Mouse (Mus musculus): ENCODE data around the gene Sertad1.
"Not testable (repeated sequence)": the region's sequence is repeated elsewhere in the genome, so short reads cannot be mapped to it uniquely, and the experiment has no call there.

Gene Sertad1

GRCm38 (mm10) chr7:27480927-27481626 lies 5.6 kb upstream of the Sertad1 start:
- Histone ChIP-seq H3K36me3 (ENCODE audit: control insufficient read depth, insufficient read depth, low read length, poor library complexity, severe bottlenecking) (peaks cover 3% of the 10 kb centered on the region; the same call in 1 of the 2 replicates), H3K27me3 (ENCODE audit: control insufficient read depth, insufficient read depth, low read length, poor library complexity, severe bottlenecking) (no peaks in the 10 kb centered on the region)
- no peak for DNase-seq (ENCODE audit: low read depth, low spot score)

GRCm38 (mm10) chr7:27481627-27481969 lies 5.1 kb upstream of the Sertad1 start:
- DNase-seq (ENCODE audit: low read depth, low spot score) = peak; percentile 73
- Histone ChIP-seq H3K36me3 (ENCODE audit: control insufficient read depth, insufficient read depth, low read length, poor library complexity, severe bottlenecking) (no peaks in the 10 kb centered on the region), H3K27me3 (ENCODE audit: control insufficient read depth, insufficient read depth, low read length, poor library complexity, severe bottlenecking) (no peaks in the 10 kb centered on the region)

GRCm38 (mm10) chr7:27483860-27484259 lies 2.9 kb upstream of the Sertad1 start:
- Histone ChIP-seq H3K36me3 (ENCODE audit: control insufficient read depth, insufficient read depth, low read length, poor library complexity, severe bottlenecking) (no peaks in the 10 kb centered on the region), H3K27me3 (ENCODE audit: control insufficient read depth, insufficient read depth, low read length, poor library complexity, severe bottlenecking) (no peaks in the 10 kb centered on the region)
- DNase-seq (ENCODE audit: low read depth, low spot score) = no peak

- Histone ChIP-seq H3K36me3 (ENCODE audit: control insufficient read depth, insufficient read depth, low read length, poor library complexity, severe bottlenecking) (peaks cover 4% of the 10 kb centered on the region; the same call in 1 of the 2 replicates), H3K27me3 (ENCODE audit: control insufficient read depth, insufficient read depth, low read length, poor library complexity, severe bottlenecking) (no peaks in the 10 kb centered on the region)
- no peak for DNase-seq (ENCODE audit: low read depth, low spot score)
Measured at GRCm38 (mm10) chr7:27486102-27486769, 474 bp upstream of the Sertad1 start.

GRCm38 (mm10) chr7:27487740-27488268 lies 1.1 kb downstream of the Sertad1 start:
- DNase-seq (ENCODE audit: low read depth, low spot score) = peak; percentile 51
- Histone ChIP-seq H3K36me3 (ENCODE audit: control insufficient read depth, insufficient read depth, low read length, poor library complexity, severe bottlenecking) (peaks cover 4% of the 10 kb centered on the region; the same call in 1 of the 2 replicates), H3K27me3 (ENCODE audit: control insufficient read depth, insufficient read depth, low read length, poor library complexity, severe bottlenecking) (no peaks in the 10 kb centered on the region)

- H3K36me3 ChIP-seq (ENCODE audit: control insufficient read depth, insufficient read depth, low read length, poor library complexity, severe bottlenecking) = peaks cover 4% of the 10 kb centered on the region; the same call in 1 of the 2 replicates
- H3K27me3 ChIP-seq (ENCODE audit: control insufficient read depth, insufficient read depth, low read length, poor library complexity, severe bottlenecking) = no peaks in the 10 kb centered on the region
- no peak for DNase-seq (ENCODE audit: low read depth, low spot score)
Measured at GRCm38 (mm10) chr7:27489270-27489869, 2.7 kb downstream of the Sertad1 start.

- no peaks in the 10 kb centered on the region for H3K27me3 ChIP-seq (ENCODE audit: control insufficient read depth, insufficient read depth, low read length, poor library complexity, severe bottlenecking)
- peaks cover 4% of the 10 kb centered on the region; the same call in 1 of the 2 replicates for H3K36me3 ChIP-seq (ENCODE audit: control insufficient read depth, insufficient read depth, low read length, poor library complexity, severe bottlenecking)
- DNase-seq (ENCODE audit: low read depth, low spot score) = no peak
Measured at GRCm38 (mm10) chr7:27490227-27490542, 3.5 kb downstream of the Sertad1 start.

GRCm38 (mm10) chr7:27490543-27491329 lies 4.0 kb downstream of the Sertad1 start:
- Histone ChIP-seq H3K27me3 (ENCODE audit: control insufficient read depth, insufficient read depth, low read length, poor library complexity, severe bottlenecking) (no peaks in the 10 kb centered on the region), H3K36me3 (ENCODE audit: control insufficient read depth, insufficient read depth, low read length, poor library complexity, severe bottlenecking) (peaks cover 4% of the 10 kb centered on the region; the same call in 1 of the 2 replicates)
- peak; percentile 89 for DNase-seq (ENCODE audit: low read depth, low spot score)

GRCm38 (mm10) chr7:27491856-27492255 lies 5.1 kb downstream of the Sertad1 start:
- DNase-seq (ENCODE audit: low read depth, low spot score) = no peak
- Histone ChIP-seq H3K36me3 (ENCODE audit: control insufficient read depth, insufficient read depth, low read length, poor library complexity, severe bottlenecking) (peaks cover 4% of the 10 kb centered on the region; the same call in 1 of the 2 replicates), H3K27me3 (ENCODE audit: control insufficient read depth, insufficient read depth, low read length, poor library complexity, severe bottlenecking) (no peaks in the 10 kb centered on the region)

GRCm38 (mm10) chr7:27493022-27493421 lies 6.3 kb downstream of the Sertad1 start:
- H3K27me3 ChIP-seq (ENCODE audit: control insufficient read depth, insufficient read depth, low read length, poor library complexity, severe bottlenecking) = no peaks in the 10 kb centered on the region

GRCm38 (mm10) chr7:27493450-27493849 lies 6.7 kb downstream of the Sertad1 start:
- Histone ChIP-seq H3K27me3 (ENCODE audit: control insufficient read depth, insufficient read depth, low read length, poor library complexity, severe bottlenecking) (no peaks in the 10 kb centered on the region), H3K36me3 (ENCODE audit: control insufficient read depth, insufficient read depth, low read length, poor library complexity, severe bottlenecking) (peaks cover 4% of the 10 kb centered on the region; the same call in 1 of the 2 replicates)
- no peak for DNase-seq (ENCODE audit: low read depth, low spot score)

More at GRCm38 (mm10) chr7:27493022-27493421, 6.3 kb downstream of the Sertad1 start:
- H3K36me3 ChIP-seq (ENCODE audit: control insufficient read depth, insufficient read depth, low read length, poor library complexity, severe bottlenecking) = peaks cover 4% of the 10 kb centered on the region; the same call in 1 of the 2 replicates
- no peak for DNase-seq (ENCODE audit: low read depth, low spot score)

- DNase-seq (ENCODE audit: low read depth, low spot score); H3K36me3 ChIP-seq (ENCODE audit: control insufficient read depth, insufficient read depth, low read length, poor library complexity, severe bottlenecking); H3K27me3 ChIP-seq (ENCODE audit: control insufficient read depth, insufficient read depth, low read length, poor library complexity, severe bottlenecking): not testable (repeated sequence)
Measured at GRCm38 (mm10) chr7:27494659-27495367, 8.1 kb downstream of the Sertad1 start.

- no peaks in the 10 kb centered on the region for H3K36me3 ChIP-seq (ENCODE audit: control insufficient read depth, insufficient read depth, low read length, poor library complexity, severe bottlenecking)
- H3K27me3 ChIP-seq (ENCODE audit: control insufficient read depth, insufficient read depth, low read length, poor library complexity, severe bottlenecking) = no peaks in the 10 kb centered on the region
- no peak for DNase-seq (ENCODE audit: low read depth, low spot score)
Measured at GRCm38 (mm10) chr7:27499036-27499435, 12.3 kb downstream of the Sertad1 start, which contains the start of gene Prx. Gene Prx, plus strand, starts transcription at chr7:27499324.

GRCm38 (mm10) chr7:27501620-27502019 lies 14.9 kb downstream of the Sertad1 start:
- H3K36me3 ChIP-seq (ENCODE audit: control insufficient read depth, insufficient read depth, low read length, poor library complexity, severe bottlenecking) = no peaks in the 10 kb centered on the region
- no peak for DNase-seq (ENCODE audit: low read depth, low spot score)
- H3K27me3 ChIP-seq (ENCODE audit: control insufficient read depth, insufficient read depth, low read length, poor library complexity, severe bottlenecking) = no peaks in the 10 kb centered on the region

Data from splenic B cell, adult 2 months (primary cell).